Mouse (Mus musculus): ENCODE results near the gene Coa3. TPM values are rescaled to one million over a fixed set of nuclear protein-coding genes. Genes with fewer than 3 reads are reported as not detected.
A peak's percentile ranks its signal among the peaks of the same experiment; 100 is the strongest.

Coa3 gene
- total and polyA plus RNA-seq, 2 experiments from 2014 or later: 146 to 214 TPM

DNA sequence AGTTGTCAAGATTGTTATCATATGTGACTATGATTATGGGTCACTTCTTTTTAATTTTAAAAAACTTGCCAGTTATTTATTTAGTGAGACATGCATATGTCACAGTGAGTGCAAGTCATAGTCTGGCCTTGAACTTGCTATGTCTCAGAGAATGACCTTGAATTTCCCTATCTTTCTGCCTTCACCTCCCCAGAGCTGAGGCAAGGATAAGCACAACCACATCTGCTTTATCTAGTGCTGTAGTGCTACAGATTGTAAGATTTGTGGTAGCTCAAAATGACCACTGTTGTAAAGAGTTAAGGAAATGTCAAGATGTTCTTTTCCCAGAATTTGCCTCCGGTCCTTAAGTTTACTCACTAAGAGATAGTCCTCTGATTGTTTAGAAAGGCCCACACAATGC is 45.7 kb downstream of the Coa3 start:
- no peak for TF ChIP-seq CTCF (IDR thresholded peaks at IDR 0.05; ENCODE audit: low read depth)
- no peak for ATAC-seq
- H3K36me3 ChIP-seq (ENCODE audit: insufficient read depth, low read length): no peaks in the 10 kb centered on the region
- H3K4me3 ChIP-seq (ENCODE audit: low read length): no peak overlapping the region
- no peak overlapping the region for H3K9ac ChIP-seq (replicated peaks; ENCODE audit: low read length)
- H3K4me2 ChIP-seq (ENCODE audit: low read depth, low read length): no peak overlapping the region
- no peaks in the 10 kb centered on the region for H3K9me3 ChIP-seq (ENCODE audit: low read length)
- no peaks in the 10 kb centered on the region for H3K27me3 ChIP-seq (ENCODE audit: insufficient read depth, low read length)
- DNase-seq (ENCODE audit: low spot score): no peak
- H3K4me1 ChIP-seq (ENCODE audit: insufficient read depth, low read length): no peaks in the 10 kb centered on the region
- no peak overlapping the region for H3K27ac ChIP-seq
- WGBS: 87% methylated on average over 1 of the region's 1 CpGs

DNA sequence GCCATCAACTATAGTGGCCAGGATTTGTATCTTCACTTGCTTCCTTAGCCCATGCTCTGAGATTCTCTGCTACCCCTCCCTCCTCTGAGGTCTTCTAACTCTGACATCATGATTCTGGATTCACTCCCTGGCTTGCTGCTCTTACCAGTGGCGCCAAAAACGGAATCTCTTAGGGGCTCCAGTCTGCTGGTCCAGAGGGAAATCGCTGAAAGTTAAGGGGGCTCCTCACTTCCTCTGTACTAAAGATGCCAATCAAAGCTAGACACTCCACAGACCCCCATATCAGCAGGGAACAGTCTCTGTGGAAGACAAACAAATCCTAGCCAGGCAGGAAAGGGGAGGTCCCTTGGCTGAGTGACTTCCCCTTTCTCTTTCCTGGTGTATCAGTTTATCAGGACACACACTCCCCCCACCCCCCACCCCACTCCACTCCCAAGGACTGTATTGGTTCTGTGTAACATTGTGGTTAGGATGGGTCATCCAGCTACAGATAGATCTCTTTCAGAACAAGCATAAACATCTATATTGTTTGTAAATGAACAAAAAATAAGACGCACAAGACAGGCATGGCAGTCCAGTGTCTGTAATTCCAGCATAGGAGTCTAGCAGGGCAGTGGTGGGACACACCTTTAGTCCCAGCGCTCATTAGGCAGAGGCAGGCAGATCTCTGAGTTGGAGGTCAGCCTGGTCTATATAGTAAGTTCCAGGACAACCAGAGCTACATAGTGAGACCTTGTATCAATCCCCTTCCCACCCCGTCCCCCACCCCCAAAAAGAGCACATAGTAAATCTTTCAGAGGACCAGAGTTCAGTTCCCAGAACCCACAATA is 46.7 kb downstream of the Coa3 start:
- no peak for ATAC-seq
- H3K36me3 ChIP-seq (ENCODE audit: insufficient read depth, low read length): no peaks in the 10 kb centered on the region
- peak overlapping the region; percentile 40 for H3K4me2 ChIP-seq (ENCODE audit: low read depth, low read length)
- H3K27me3 ChIP-seq (ENCODE audit: insufficient read depth, low read length): no peaks in the 10 kb centered on the region
- no peak for TF ChIP-seq CTCF (IDR thresholded peaks at IDR 0.05; ENCODE audit: low read depth)
- H3K4me3 ChIP-seq (ENCODE audit: low read length): no peak overlapping the region
- H3K9ac ChIP-seq (replicated peaks; ENCODE audit: low read length): no peak overlapping the region
- H3K9me3 ChIP-seq (ENCODE audit: low read length): no peaks in the 10 kb centered on the region
- 60% methylated on average over 6 of the region's 6 CpGs for WGBS
- no peak for DNase-seq (ENCODE audit: low spot score)
- no peaks in the 10 kb centered on the region for H3K4me1 ChIP-seq (ENCODE audit: insufficient read depth, low read length)
- peak overlapping the region; percentile 79 for H3K27ac ChIP-seq

DNA sequence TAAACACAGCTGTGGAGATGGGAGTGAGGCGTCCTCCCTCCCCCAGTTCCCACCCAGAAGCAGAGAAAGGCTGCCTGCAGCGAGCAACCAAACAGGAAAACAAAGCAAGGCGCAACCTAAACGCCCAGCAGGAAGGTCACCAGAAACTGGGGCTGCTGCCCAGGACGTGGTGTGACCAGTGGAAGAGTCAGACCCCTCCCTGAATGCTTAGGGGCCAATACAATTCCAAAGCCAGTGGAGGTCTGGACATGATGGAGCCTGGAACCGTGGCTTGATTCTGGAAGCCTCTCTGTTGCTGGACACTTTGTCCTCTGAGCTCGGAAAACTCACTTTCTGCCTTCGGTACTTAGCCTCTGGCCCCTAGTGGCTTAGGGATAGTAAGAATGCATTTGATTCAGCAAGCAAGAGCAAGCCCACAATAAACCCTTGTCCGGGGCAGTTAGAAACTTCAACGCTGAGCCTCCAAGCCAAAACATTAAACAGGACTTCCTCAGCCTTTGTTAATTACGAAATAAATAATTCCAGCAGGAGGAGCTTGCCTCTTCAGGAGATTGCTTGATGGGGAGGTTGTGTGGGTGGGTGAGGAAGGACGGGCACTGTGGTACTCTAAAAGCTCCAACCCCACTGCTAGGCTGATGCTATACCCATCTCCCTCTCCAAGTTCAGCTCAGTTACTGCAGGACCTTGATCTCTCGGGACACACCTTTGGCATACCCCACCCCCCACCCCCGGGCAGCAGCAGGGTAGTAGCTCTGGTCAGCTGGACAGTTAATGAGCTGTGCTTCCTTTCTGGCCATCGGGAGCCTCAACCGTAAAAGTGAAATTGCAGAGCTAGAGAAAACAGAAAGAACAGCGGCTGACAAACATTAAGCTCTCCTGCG is 47.7 kb downstream of the Coa3 start:
- WGBS: 12% methylated on average over 18 of the region's 18 CpGs
- H3K4me1 ChIP-seq (ENCODE audit: insufficient read depth, low read length): no peaks in the 10 kb centered on the region
- no peaks in the 10 kb centered on the region for H3K27me3 ChIP-seq (ENCODE audit: insufficient read depth, low read length)
- no peaks in the 10 kb centered on the region for H3K9me3 ChIP-seq (ENCODE audit: low read length)
- H3K36me3 ChIP-seq (ENCODE audit: insufficient read depth, low read length): no peaks in the 10 kb centered on the region
- no peak overlapping the region for H3K4me3 ChIP-seq (ENCODE audit: low read length)
- ATAC-seq: no peak
- no peak; the same call in 1 of the 2 replicates for TF ChIP-seq CTCF (IDR thresholded peaks at IDR 0.05; ENCODE audit: low read depth)
- H3K9ac ChIP-seq (replicated peaks; ENCODE audit: low read length): no peak overlapping the region
- H3K27ac ChIP-seq: peak overlapping the region; percentile 79
- peak overlapping the region; percentile 40 for H3K4me2 ChIP-seq (ENCODE audit: low read depth, low read length)
- peak; percentile 28 for DNase-seq (ENCODE audit: low spot score)

DNA sequence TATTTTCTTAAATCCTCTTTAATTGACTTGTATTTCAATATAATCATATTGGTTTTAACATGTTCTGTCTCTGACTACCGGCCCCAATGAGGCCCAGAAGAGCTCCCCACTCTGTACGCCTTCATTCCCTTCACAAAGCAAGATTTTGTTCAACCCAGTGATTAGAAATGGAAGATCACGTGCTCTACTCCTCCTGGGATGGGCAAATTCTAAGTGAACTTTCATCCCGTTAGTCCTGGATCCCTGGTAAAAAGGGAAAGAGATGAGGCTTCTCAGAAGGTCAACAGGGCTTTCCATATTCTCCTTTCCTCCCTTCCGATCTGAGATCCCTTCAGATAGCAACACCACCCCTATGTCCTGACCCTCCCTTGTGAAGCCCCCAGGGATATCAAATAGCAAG is 48.4 kb downstream of the Coa3 start:
- Histone ChIP-seq H3K36me3 (ENCODE audit: insufficient read depth, low read length) (no peaks in the 10 kb centered on the region), H3K9me3 (ENCODE audit: low read length) (no peaks in the 10 kb centered on the region), H3K27ac (peak overlapping the region; percentile 79), H3K4me2 (ENCODE audit: low read depth, low read length) (no peak overlapping the region), H3K4me3 (ENCODE audit: low read length) (no peak overlapping the region), H3K4me1 (ENCODE audit: insufficient read depth, low read length) (no peaks in the 10 kb centered on the region), H3K27me3 (ENCODE audit: insufficient read depth, low read length) (no peaks in the 10 kb centered on the region), H3K9ac (replicated peaks; ENCODE audit: low read length) (no peak overlapping the region)
- ATAC-seq: no peak
- 20% methylated on average over 5 of the region's 5 CpGs for WGBS
- no peak for TF ChIP-seq CTCF (IDR thresholded peaks at IDR 0.05; ENCODE audit: low read depth)
- DNase-seq (ENCODE audit: low spot score): no peak

DNA sequence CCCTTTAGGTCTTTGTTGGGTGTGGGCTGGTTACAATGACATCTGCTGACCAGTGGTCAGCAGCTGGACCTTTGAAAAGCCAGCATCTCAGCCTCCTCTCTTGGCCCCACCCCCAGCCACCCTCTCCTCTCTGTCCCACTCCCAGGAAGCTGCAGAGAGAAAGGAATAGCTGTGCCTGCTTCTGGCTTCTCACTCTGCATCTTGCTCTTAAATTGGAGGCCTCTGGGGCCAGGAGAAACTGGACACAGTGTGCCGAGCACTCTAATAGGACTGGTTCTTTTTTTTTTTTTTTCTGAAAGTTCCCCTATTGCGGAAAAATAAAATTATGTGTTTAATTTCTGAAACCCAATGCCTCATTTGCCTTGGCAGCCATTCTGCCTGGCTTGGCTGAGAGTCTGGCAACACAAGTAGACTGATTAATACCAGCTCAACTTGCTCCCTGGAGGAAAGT is 48.8 kb downstream of the Coa3 start:
- Histone ChIP-seq H3K27ac (peak overlapping the region; percentile 79), H3K4me1 (ENCODE audit: insufficient read depth, low read length) (no peaks in the 10 kb centered on the region), H3K9ac (replicated peaks; ENCODE audit: low read length) (no peak overlapping the region), H3K9me3 (ENCODE audit: low read length) (no peaks in the 10 kb centered on the region), H3K4me2 (ENCODE audit: low read depth, low read length) (no peak overlapping the region), H3K4me3 (ENCODE audit: low read length) (no peak overlapping the region), H3K27me3 (ENCODE audit: insufficient read depth, low read length) (no peaks in the 10 kb centered on the region), H3K36me3 (ENCODE audit: insufficient read depth, low read length) (no peaks in the 10 kb centered on the region)
- ATAC-seq (no peak), DNase-seq (ENCODE audit: low spot score) (peak; percentile 34)
- TF ChIP-seq CTCF (IDR thresholded peaks at IDR 0.05; ENCODE audit: low read depth): no peak
- WGBS: 24% methylated on average over 2 of the region's 2 CpGs

DNA sequence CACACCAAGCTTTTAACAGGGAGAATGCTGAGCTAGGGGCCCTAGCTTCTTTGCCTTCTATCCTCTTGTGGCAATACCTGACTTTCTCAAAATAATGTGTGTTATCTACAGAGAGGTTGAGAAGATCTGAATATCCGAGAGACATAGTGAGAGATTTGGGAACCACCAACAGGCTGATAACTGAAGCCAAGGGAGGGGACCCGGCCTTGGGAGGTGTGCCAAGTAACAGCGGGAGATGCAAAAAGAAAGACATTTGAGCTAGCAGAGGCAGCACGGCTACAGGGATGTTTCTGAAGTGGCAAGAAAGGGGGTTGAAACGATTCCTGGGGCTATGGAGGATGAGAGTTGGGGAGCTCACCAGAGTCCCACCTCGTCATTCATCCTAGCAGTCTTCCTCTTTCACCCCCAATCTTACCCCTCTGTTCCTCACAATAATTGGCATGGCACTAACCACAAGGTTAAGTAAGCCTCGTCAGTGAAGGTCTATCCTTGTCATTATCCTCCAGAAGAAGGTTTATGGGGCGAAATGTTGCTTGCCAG is 49.5 kb downstream of the Coa3 start:
- Histone ChIP-seq H3K4me3 (ENCODE audit: low read length) (no peak overlapping the region), H3K4me1 (ENCODE audit: insufficient read depth, low read length) (no peaks in the 10 kb centered on the region), H3K36me3 (ENCODE audit: insufficient read depth, low read length) (no peaks in the 10 kb centered on the region), H3K4me2 (ENCODE audit: low read depth, low read length) (no peak overlapping the region), H3K9ac (replicated peaks; ENCODE audit: low read length) (no peak overlapping the region), H3K27ac (peak overlapping the region; percentile 79; the same call in 1 of the 2 replicates), H3K27me3 (ENCODE audit: insufficient read depth, low read length) (no peaks in the 10 kb centered on the region), H3K9me3 (ENCODE audit: low read length) (no peaks in the 10 kb centered on the region)
- no peak for TF ChIP-seq CTCF (IDR thresholded peaks at IDR 0.05; ENCODE audit: low read depth)
- WGBS: 8% methylated on average over 8 of the region's 8 CpGs
- no peak for ATAC-seq
- peak; percentile 40 for DNase-seq (ENCODE audit: low spot score)

Other genes starting within 250 kb of the Coa3 start
- 23.1 and 23.8 TPM in 2 replicates for gene Naglu, start 209.1 kb downstream of the Coa3 start, total RNA-seq (2014; rRNA removed)
- gene Naglu, start 209.1 kb downstream of the Coa3 start, polyA plus RNA-seq (2015; fragmentation: Nextera tagmentation; extraction: Ambion mirVana): 15.3 and 17.0 TPM in 2 replicates
- gene Hsd17b1, start 200.7 kb downstream of the Coa3 start, total RNA-seq (2014; rRNA removed): 0.16 and 0.22 TPM in 2 replicates
- not detected in 2 replicates for gene Hsd17b1, start 200.7 kb downstream of the Coa3 start, polyA plus RNA-seq (2015; fragmentation: Nextera tagmentation; extraction: Ambion mirVana)
- gene Coasy, start 196.5 kb downstream of the Coa3 start, total RNA-seq (2014; rRNA removed): 45.7 and 53.2 TPM in 2 replicates
- 34.5 and 35.1 TPM in 2 replicates for gene Coasy, start 196.5 kb downstream of the Coa3 start, polyA plus RNA-seq (2015; fragmentation: Nextera tagmentation; extraction: Ambion mirVana)
- 42.2 and 75.2 TPM in 2 replicates for gene Mlx, start 191.8 kb downstream of the Coa3 start, total RNA-seq (2014; rRNA removed)
- gene Mlx, start 191.8 kb downstream of the Coa3 start, polyA plus RNA-seq (2015; fragmentation: Nextera tagmentation; extraction: Ambion mirVana): 58.3 and 61.0 TPM in 2 replicates
- 2.9 and 5.5 TPM in 2 replicates for gene Psmc3ip, start 183.7 kb downstream of the Coa3 start, total RNA-seq (2014; rRNA removed)
- 16.3 and 17.5 TPM in 2 replicates for gene Psmc3ip, start 183.7 kb downstream of the Coa3 start, polyA plus RNA-seq (2015; fragmentation: Nextera tagmentation; extraction: Ambion mirVana)
- gene Retreg3, start 159.2 kb downstream of the Coa3 start, total RNA-seq (2014; rRNA removed): 56.8 and 68.4 TPM in 2 replicates
- 23.4 and 24.7 TPM in 2 replicates for gene Retreg3, start 159.2 kb downstream of the Coa3 start, polyA plus RNA-seq (2015; fragmentation: Nextera tagmentation; extraction: Ambion mirVana)
- gene Tubg1, start 159.2 kb downstream of the Coa3 start, total RNA-seq (2014; rRNA removed): 59.3 and 68.3 TPM in 2 replicates
- 71.5 and 72.8 TPM in 2 replicates for gene Tubg1, start 159.2 kb downstream of the Coa3 start, polyA plus RNA-seq (2015; fragmentation: Nextera tagmentation; extraction: Ambion mirVana)
- gene Tubg2, start 123.2 kb downstream of the Coa3 start, total RNA-seq (2014; rRNA removed): 29.7 and 40.8 TPM in 2 replicates
- gene Tubg2, start 123.2 kb downstream of the Coa3 start, polyA plus RNA-seq (2015; fragmentation: Nextera tagmentation; extraction: Ambion mirVana): 57.7 and 62.8 TPM in 2 replicates
- gene Cntnap1, start 108.6 kb downstream of the Coa3 start, total RNA-seq (2014; rRNA removed): 25.4 and 28.9 TPM in 2 replicates
- 5.8 and 6.5 TPM in 2 replicates for gene Cntnap1, start 108.6 kb downstream of the Coa3 start, polyA plus RNA-seq (2015; fragmentation: Nextera tagmentation; extraction: Ambion mirVana)
- gene Plekhh3, start 107.8 kb downstream of the Coa3 start, total RNA-seq (2014; rRNA removed): 26.7 and 32.3 TPM in 2 replicates
- 8.8 TPM in 2 replicates for gene Plekhh3, start 107.8 kb downstream of the Coa3 start, polyA plus RNA-seq (2015; fragmentation: Nextera tagmentation; extraction: Ambion mirVana)
- 0.16 and 0.43 TPM in 2 replicates for gene Ccr10, start 103.7 kb downstream of the Coa3 start, total RNA-seq (2014; rRNA removed)
- gene Ccr10, start 103.7 kb downstream of the Coa3 start, polyA plus RNA-seq (2015; fragmentation: Nextera tagmentation; extraction: Ambion mirVana): 0.88 and 1.0 TPM in 2 replicates
- 26.7 and 27.6 TPM in 2 replicates for gene Ezh1, start 52.7 kb downstream of the Coa3 start, total RNA-seq (2014; rRNA removed)
- 20.1 and 22.2 TPM in 2 replicates for gene Ezh1, start 52.7 kb downstream of the Coa3 start, polyA plus RNA-seq (2015; fragmentation: Nextera tagmentation; extraction: Ambion mirVana)
- 66.1 and 72.7 TPM in 2 replicates for gene Ramp2, start 33.1 kb downstream of the Coa3 start, total RNA-seq (2014; rRNA removed)
- gene Ramp2, start 33.1 kb downstream of the Coa3 start, polyA plus RNA-seq (2015; fragmentation: Nextera tagmentation; extraction: Ambion mirVana): 108 and 111 TPM in 2 replicates
- 66.1 and 82.1 TPM in 2 replicates for gene Vps25, start 25.4 kb downstream of the Coa3 start, total RNA-seq (2014; rRNA removed)
- gene Vps25, start 25.4 kb downstream of the Coa3 start, polyA plus RNA-seq (2015; fragmentation: Nextera tagmentation; extraction: Ambion mirVana): 134 and 137 TPM in 2 replicates
- 1.5 and 2.5 TPM in 2 replicates for gene Wnk4, start 18.5 kb downstream of the Coa3 start, total RNA-seq (2014; rRNA removed)
- 6.5 and 8.0 TPM in 2 replicates for gene Wnk4, start 18.5 kb downstream of the Coa3 start, polyA plus RNA-seq (2015; fragmentation: Nextera tagmentation; extraction: Ambion mirVana)
- gene Cntd1, start 102 bp downstream of the Coa3 start, total RNA-seq (2014; rRNA removed): 0.10 TPM in 1 of 2 replicates, not detected in the other
- 0.66 and 0.89 TPM in 2 replicates for gene Cntd1, start 102 bp downstream of the Coa3 start, polyA plus RNA-seq (2015; fragmentation: Nextera tagmentation; extraction: Ambion mirVana)
- 71.1 and 95.3 TPM in 2 replicates for gene Becn1, start 23.2 kb upstream of the Coa3 start, total RNA-seq (2014; rRNA removed)
- gene Becn1, start 23.2 kb upstream of the Coa3 start, polyA plus RNA-seq (2015; fragmentation: Nextera tagmentation; extraction: Ambion mirVana): 140 and 145 TPM in 2 replicates
- gene Psme3, start 37.1 kb upstream of the Coa3 start, total RNA-seq (2014; rRNA removed): 68.3 and 71.1 TPM in 2 replicates
- gene Psme3, start 37.1 kb upstream of the Coa3 start, polyA plus RNA-seq (2015; fragmentation: Nextera tagmentation; extraction: Ambion mirVana): 78.2 and 83.9 TPM in 2 replicates
- 3.8 and 4.1 TPM in 2 replicates for gene Aoc2, start 45.9 kb upstream of the Coa3 start, total RNA-seq (2014; rRNA removed)
- 0.59 and 0.63 TPM in 2 replicates for gene Aoc2, start 45.9 kb upstream of the Coa3 start, polyA plus RNA-seq (2015; fragmentation: Nextera tagmentation; extraction: Ambion mirVana)
- 0.36 and 0.47 TPM in 2 replicates for gene Aoc3, start 51.5 kb upstream of the Coa3 start, total RNA-seq (2014; rRNA removed)
- 0.10 and 0.16 TPM in 2 replicates for gene Aoc3, start 51.5 kb upstream of the Coa3 start, polyA plus RNA-seq (2015; fragmentation: Nextera tagmentation; extraction: Ambion mirVana)
- gene G6pc, start 88.4 kb upstream of the Coa3 start, total RNA-seq (2014; rRNA removed): 0.26 TPM in 1 of 2 replicates, not detected in the other
- gene G6pc, start 88.4 kb upstream of the Coa3 start, polyA plus RNA-seq (2015; fragmentation: Nextera tagmentation; extraction: Ambion mirVana): not detected in 2 replicates
- 62.5 and 69.4 TPM in 2 replicates for gene Aarsd1, start 138.5 kb upstream of the Coa3 start, total RNA-seq (2014; rRNA removed)
- gene Aarsd1, start 138.5 kb upstream of the Coa3 start, polyA plus RNA-seq (2015; fragmentation: Nextera tagmentation; extraction: Ambion mirVana): 89.9 and 91.6 TPM in 2 replicates
- gene Gm27029, start 145.7 kb upstream of the Coa3 start, total RNA-seq (2014; rRNA removed): 2.2 TPM in 1 of 2 replicates, not detected in the other
- 4.7 and 6.4 TPM in 2 replicates for gene Gm27029, start 145.7 kb upstream of the Coa3 start, polyA plus RNA-seq (2015; fragmentation: Nextera tagmentation; extraction: Ambion mirVana)
- 11.6 and 12.4 TPM in 2 replicates for gene Rundc1, start 146.0 kb upstream of the Coa3 start, total RNA-seq (2014; rRNA removed)
- gene Rundc1, start 146.0 kb upstream of the Coa3 start, polyA plus RNA-seq (2015; fragmentation: Nextera tagmentation; extraction: Ambion mirVana): 21.4 and 22.7 TPM in 2 replicates
- 0.31 and 0.58 TPM in 2 replicates for gene Ptges3l, start 146.2 kb upstream of the Coa3 start, total RNA-seq (2014; rRNA removed)
- 3.8 and 4.6 TPM in 2 replicates for gene Ptges3l, start 146.2 kb upstream of the Coa3 start, polyA plus RNA-seq (2015; fragmentation: Nextera tagmentation; extraction: Ambion mirVana)
- 535 and 538 TPM in 2 replicates for gene Rpl27, start 163.2 kb upstream of the Coa3 start, total RNA-seq (2014; rRNA removed)
- gene Rpl27, start 163.2 kb upstream of the Coa3 start, polyA plus RNA-seq (2015; fragmentation: Nextera tagmentation; extraction: Ambion mirVana): 276 and 282 TPM in 2 replicates
- 3.9 and 4.2 TPM in 2 replicates for gene Ifi35, start 169.3 kb upstream of the Coa3 start, total RNA-seq (2014; rRNA removed)
- 5.3 and 5.8 TPM in 2 replicates for gene Ifi35, start 169.3 kb upstream of the Coa3 start, polyA plus RNA-seq (2015; fragmentation: Nextera tagmentation; extraction: Ambion mirVana)
- 103 and 140 TPM in 2 replicates for gene Rnd2, start 185.9 kb upstream of the Coa3 start, total RNA-seq (2014; rRNA removed)
- gene Rnd2, start 185.9 kb upstream of the Coa3 start, polyA plus RNA-seq (2015; fragmentation: Nextera tagmentation; extraction: Ambion mirVana): 143 and 154 TPM in 2 replicates
- 290 and 295 TPM in 2 replicates for gene Vat1, start 187.1 kb upstream of the Coa3 start, total RNA-seq (2014; rRNA removed)
- 106 and 114 TPM in 2 replicates for gene Vat1, start 187.1 kb upstream of the Coa3 start, polyA plus RNA-seq (2015; fragmentation: Nextera tagmentation; extraction: Ambion mirVana)

All from hindbrain, postnatal 0 days (tissue).